Mouse (Mus musculus) ovary, postnatal 10 days (tissue): ENCODE data around the gene Elmod2.
"Not testable (repeated sequence)": the region's sequence is repeated elsewhere in the genome, so short reads cannot be mapped to it uniquely, and the experiment has no call there.

ENCODE experiments used
- DNase-seq: peaks from one replicate; pipeline ENCODE4 v3.0.0; 2022; ENCODE audit warnings: low spot score

The Elmod2 gene

DNA sequence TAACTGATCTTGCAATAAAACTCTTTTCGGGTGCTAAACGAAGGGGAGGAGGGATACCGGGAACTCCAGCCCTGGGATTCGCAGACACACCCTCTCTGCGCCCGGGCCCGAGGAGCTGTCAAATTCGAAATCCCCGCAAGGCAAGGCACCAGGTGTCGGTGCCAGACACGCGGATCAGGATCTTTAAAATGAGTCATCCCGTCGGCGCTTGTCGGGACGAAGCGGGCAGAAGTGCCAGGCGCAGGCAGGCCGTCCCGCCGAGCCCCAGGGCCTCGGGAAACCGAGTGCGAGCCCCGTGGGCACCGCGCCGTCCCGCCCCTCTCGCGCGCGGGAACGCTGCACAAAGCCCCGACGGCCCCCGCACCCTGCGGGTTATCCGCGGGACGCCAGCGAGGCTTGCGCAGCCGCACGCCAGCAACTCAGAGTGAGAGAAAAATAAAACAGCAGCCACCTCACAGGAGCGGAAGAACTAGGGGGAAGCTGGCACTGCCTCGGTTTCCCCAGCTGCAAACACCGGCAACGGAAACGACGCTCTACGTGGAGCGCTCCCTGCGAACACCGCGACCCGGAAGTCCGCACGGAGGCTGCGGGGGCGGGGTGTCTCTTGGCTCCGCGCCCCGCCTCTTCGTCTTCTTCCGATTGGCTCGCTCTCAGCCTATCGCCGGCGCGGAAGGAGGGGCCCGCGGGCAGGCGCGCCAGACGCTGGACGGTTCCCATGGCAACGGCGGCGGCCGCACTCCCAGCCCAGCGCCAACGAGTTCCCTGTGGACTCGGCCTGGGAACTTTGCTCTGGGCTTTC, at the start of gene Elmod2:
Gene Elmod2 (minus strand): TSS at position 588 of the 799 bp plus-strand sequence.
- DNase-seq, result peak; percentile 93

DNA sequence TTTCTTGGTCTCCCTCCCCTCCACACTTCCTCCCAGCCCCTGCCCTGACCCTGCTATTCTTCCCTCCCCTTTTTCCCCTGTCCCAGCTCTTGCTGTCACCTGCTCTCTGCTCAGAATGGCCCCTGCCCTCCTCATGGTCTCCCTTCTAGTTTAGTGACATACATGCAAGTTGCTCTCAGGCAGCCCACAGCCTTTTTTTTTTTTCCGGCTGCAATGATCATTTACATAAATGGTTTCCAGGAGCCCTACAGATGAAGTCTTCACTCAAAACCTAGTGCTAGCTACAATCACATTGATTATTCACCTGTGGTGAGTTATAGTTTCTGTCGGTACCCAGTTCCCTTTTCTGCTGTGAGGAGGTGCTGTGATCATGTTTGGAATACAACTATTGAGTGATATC, 48.7 kb upstream of the Elmod2 start:
- no peak for DNase-seq

DNA sequence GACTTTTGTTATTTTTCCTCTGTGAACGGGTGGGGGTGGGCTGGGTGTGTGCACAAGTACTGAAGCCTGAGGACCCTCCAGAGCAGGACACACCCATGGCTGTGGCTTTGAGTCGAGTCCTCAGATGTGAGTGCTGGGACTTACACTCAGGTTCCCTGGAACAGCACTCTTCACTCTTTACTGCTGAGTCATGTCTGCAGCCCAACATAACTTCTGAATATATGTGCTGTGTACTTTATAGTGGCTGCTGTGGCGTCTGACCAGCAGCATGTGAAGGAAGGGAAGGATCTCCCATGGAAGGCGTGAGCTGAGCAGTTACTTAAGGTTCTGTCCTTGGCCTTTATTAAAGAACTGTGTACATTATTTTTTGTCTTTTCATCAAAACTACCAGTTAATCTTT, 47.9 kb upstream of the Elmod2 start:
- DNase-seq, result no peak

DNA sequence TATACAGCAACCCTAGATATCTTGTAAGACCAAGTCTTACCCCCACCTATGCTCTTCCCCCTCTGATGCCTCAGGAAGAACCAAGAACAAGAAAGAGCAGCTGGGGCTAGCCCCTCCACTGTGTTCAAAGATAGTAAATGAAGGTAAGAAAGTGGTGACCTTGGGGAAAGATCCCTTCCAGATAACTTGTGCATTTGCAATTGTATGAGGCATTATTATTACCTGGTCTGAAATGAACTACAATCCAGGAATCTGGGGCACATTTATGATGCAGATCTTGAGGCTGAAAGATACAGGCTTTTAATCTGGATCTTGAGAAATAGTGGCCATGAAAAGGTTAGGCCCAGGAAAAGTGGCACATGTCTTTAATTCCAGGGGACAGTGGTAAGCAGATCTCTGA, 44.9 kb upstream of the Elmod2 start:
- DNase-seq, result no peak

DNA sequence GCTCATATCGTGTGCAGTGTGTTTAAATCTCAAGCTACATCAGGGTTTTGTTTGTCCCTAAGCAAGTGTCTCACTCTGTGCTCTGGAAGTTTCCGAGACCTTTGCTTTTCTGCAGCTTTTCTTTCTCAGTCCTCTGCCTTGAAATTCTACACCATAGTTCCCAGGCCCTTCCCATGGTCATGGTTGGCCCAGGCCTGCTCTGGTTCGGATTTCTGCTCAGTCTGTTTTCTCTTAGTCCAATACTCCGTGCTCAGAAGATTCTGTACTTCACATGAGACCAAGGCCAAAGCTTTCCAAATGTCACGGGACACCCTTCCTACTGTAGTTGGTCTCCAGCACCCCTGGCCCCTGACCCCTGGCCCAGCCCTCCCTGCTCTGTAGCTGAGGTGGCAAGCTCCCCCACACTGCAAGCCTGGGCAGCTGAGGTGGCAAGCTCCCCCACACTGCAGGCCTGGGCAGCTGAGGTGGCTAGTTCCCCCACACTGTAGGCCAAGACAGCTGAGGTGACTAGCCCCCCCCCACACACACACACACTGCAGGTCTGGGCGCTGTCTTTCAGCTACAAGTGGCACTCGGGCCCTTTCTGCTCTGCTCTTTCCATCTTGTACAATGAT, 31.0 kb upstream of the Elmod2 start:
- no peak for DNase-seq

DNA sequence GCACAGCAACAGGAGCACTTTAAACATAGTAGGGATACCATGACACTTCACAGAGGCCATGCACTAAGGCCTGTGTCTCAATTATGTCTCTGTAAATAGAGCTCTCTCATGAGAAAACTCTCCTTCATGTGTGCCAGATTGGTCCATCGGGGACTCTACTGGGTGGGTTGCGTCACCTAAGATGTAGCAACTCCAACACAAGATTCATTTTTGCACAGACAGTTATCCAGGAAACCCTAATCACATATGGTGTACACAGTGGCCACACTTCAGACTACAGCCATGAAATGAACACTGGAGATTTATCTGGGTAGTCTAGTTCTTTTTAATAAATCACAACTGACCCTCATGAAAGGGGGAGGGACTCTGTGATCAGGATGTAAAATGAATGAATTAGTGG, 19.0 kb upstream of the Elmod2 start:
- DNase-seq, result no peak

DNA sequence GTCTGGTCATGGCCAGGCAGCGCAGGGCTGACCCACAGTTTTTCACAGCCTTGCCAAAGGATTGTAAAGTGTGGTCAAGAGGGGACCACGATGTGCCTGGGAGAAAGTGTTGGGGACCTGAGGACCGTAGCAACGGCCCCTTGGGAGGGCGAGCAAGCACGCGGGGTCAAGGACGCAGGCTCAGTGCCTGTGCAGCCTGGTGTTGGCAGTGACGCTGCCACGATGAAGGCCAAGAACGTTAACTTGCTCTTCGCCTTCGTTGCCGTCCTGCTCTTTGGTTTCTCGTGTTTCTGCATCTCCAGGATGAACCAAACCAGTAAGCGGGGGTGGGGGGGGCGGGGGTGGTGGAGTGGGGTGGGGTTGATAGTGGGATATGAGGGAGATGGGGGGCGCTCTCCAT, 16.0 kb upstream of the Elmod2 start, which contains the start of gene Mgat4d:
Gene Mgat4d (plus strand): TSS at position 209 of the 400 bp plus-strand sequence.
- DNase-seq, result no peak

DNA sequence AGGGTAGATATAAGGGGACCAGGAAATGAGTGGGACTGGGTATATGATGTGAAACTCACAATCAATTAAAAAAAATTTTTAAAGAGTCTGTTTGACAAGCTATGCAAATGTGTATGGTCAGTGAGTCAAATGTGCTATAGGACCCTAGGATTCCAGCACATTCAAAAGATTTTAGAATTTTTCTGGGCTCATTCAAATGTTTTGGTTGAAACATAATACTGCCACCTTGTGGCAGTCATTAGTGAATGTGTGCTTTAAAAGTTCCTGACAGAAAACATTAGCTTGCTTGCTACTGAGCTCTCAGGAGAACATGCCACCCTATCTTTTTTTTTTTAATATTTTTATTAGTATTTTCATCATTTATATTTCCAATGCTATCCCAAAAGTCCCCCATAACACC, 10.4 kb upstream of the Elmod2 start:
- no peak for DNase-seq

DNA sequence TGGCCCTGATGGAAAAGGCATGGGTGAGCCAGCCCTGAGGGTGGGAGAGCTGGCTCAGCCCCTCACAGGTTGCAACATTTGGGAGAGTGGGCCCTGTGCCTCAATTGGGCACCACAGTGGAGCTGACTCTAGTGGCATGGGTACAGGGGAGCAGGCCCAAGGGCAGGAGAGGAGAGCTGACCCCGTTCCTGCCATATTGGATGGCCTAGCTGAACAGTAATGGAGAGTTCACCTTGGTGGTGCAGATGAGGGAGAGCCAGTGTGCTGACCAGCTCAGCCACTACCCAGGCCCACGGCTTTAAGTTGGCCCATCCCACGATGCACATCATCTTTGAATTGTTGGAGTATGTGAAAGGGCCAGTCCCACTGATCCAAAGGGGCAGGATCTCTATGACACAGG, 9.8 kb upstream of the Elmod2 start:
- DNase-seq, result no peak

DNA sequence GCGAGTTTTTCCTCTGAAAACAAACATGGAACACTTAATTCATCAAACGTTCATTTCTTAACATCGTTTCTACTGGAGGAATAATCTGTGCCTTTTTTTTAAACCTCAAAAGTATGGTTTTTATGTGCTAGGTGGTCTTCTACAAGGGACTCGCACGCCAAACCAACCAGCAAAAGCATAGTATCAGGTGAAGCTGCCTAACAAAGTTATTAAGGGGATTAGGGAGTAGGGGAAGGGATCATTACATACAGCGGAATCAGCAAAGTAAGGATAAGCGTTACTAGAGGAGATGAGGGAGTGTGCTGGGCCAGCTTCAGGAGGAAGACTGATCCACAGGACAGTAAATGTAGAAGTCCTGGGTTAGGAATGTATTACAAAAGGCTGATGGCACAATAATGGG, 578 bp upstream of the Elmod2 start:
- DNase-seq, result no peak

DNA sequence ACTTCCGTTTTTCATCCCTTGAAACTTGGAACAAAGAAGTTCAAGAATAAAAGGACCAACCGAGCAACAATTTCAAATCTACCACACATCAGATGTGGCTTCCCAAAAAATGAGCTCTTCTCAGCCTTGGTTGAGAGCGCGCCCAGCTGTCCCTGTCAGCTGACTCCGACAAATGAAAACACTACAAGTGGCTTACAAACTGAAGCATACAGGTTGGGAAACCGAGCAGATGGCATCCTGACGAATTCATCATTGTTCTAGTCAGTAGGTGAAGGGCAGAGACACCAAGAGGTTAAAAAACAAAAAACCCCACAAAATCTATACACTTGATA, 753 bp downstream of the Elmod2 start:
- no peak for DNase-seq

DNA sequence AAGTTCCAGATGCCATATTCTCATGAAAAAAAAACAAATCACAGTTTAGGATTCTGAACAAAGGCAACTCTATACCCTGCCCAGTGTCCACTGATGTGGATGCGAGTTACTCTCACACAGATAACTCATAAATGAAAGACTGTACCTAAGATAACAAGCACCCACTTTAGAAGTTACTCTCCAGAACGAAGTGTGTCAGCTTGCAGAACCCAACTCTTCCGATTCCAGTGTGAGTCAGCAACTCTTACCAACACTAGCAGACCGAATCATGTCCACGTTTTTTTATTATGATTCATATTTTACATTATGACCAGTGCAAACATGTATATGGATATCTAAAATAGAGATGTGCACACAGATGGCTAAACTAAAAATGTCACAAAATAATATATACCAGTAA, 4.4 kb downstream of the Elmod2 start:
- no peak for DNase-seq

DNA sequence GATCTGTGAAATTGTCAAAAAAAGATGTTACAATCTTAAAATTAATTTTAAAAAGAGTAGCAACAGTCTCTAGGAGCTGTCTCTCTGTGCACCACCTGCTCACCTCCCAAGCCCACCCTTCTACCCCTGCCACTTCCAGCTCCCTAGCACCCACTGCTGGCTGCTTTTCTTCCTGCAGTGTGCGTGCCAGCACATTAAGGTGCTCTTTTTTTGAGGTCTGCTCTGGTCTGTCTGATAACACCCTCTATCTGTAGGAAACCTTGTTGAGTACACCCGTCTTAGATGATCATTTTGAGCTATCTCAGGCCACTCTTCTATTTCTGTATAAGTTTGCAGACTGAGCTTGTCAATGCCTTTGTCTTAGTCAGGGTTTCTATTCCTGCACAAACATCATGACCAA, 9.2 kb downstream of the Elmod2 start:
- no peak for DNase-seq

DNA sequence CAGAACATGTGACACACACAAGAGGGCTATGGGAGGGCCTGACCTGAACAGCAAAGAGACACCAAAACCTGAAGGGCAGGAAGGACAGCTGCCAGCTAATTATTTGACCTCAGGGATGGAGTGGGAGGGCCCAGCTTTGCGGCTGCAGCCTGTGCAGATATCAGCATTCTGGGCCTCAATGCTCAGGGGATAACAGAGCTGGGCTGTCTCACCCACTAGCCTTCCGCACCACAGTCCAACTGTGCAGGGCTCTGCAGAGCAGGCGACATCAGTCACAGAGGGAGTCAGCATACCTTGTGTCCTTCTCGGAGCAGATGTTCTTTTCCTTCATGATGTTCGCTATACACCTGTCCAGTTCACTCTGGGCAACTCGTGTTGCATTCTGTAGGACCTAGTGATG, 9.9 kb downstream of the Elmod2 start:
- no peak for DNase-seq

DNA sequence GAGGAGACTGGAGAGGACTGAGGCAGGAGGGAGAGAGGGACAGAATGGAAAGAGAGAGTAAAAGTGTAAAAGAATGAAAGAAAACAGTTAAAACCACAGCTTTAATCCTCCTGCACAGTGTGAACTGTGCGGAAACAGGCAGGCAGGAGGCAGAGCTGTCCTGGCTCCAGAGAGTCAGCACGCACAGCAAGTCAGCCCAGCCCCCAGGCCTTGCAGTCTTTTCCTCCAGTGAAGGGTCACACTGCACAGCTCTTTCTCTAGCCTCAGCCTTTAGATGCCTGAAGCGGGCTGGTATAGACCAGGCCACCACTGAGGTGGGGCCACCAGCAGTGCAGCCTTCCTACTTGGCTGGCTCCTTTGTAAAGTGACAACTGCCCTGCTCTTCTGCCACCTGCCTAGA, 11.7 kb downstream of the Elmod2 start:
- no peak for DNase-seq

DNA sequence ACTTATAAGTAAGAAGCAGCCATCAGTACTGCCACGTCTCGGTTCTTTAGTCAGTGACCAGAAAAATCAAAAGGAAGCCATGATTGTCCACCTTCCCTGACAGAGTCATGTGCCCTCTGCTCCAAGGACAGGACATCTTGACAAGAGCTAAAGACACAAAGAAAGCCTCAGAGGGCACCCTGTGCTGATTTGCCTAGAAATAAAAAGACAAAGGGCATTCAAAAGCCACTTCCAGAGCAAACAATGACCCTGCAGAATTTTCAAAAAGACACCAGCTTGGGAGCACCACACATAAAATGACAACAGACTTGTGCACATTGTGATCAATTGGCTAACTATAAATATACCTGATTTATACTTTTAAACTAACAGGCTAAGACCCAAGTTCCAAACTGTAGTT, 16.6 kb downstream of the Elmod2 start:
- no peak for DNase-seq

DNA sequence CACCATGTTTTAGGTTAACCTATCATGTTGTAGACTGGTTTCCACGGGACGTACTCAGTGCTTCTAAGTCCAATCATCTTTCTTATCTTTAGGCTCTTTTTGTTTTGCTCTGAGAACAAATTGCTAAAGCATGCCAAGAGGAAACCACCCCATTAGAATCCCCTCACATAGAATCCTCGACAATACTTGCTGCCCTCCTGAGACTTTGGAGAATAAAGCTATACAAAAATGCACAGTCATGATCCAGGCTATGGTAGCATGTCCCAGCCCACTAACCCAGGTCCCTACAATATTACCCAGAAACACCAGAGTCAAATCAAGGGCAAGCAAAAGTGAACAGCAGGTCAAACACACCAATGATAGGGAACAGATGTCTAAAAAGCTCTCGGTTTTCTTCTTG, 17.2 kb downstream of the Elmod2 start:
- not testable (repeated sequence) for DNase-seq

DNA sequence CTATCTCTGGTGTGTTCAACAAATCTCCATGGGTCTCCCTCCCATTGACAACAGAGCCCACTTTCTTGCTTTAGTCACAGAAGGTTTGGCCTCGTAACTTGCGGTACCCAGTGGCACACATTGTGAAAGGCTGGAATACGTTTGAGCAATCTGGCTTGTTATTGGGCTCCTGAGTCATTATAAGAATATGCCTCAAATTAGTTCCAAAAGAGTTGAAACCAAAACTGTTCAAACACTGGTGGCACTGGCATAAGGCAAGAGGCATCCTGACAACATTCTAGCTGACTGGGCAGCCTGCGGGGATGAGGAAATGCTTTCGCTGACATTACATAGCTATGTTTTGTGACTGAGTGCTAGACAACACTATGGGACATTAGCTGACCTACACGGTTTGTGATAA, 22.4 kb downstream of the Elmod2 start:
- DNase-seq, result no peak

DNA sequence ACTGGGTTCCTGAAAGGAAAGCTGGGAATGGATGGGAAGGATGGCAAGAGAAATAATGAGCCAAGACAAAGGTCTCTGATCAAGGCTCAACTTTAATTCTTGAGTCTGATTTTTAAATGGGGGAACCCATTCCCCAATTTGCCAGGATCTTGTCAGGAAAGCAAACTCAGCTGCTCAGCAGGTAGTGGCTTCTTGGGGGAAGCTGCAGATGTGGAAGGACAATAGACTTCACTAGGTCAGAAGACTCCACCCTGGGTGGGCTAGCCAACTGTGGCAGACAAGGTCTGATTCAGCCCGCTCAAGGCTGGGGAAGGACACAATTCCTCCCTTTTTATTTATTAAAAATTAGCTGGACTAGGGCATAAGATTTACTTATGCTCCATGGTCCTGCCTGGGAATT, 27.3 kb downstream of the Elmod2 start:
- DNase-seq, result no peak

DNA sequence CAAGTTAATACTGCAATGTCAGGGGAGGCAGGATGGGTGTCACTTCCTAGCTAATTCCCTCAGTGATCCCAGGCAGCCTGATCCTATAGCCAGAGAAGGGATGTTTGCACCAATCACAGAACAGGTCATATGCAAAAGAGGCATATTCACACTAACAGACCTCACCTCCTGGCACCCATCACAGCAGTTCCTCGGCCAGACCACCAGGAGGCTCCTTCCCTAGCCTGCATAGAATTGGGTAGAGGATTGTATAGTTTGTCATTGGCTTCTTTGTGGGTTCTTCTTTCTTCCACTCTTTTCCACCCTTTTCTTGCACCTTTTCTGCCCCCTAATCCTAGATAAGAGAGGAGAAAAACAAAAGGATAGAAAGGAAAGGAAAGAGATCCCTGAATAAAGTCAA, 32.2 kb downstream of the Elmod2 start:
- DNase-seq, result no peak

DNA sequence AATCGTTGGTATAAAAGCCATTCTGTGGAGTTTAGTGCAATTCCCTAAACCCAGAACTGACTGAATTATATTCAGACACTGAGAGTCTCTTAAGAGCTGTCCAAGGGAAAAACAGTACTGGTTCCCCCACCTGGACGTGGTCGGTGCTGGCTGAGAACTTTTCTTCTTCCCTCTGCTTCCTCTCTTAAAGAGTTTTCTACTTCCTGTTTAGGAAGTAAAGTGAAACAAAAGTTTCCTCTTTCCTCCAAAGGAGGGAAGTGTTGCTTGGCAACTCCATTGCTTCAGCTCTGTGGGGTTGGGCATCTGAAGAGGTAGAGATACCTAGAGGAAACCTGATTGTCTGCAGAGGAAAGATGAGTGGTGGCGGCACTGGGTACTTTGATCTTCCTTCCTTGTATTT, 34.9 kb downstream of the Elmod2 start:
- DNase-seq, result no peak

DNA sequence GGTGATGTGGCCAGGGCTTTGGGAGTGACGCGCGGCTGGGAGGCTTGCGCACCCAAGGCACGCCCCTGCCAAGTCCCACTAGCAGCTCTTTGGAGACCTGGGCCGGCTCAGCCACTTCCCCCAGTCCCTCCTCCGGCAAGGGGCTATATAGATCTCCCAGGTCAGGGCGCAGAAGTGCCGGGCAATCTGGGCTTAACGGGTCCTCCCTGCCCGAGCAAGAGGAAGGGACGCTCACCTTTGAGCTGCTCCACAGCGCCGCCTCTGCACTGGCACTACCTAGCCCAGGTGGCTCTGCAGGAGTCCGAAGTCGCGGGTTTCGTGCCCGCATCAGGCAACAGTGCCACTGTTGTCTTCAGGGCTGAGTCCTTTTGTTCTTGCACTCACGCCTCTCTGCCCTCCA, 42.1 kb downstream of the Elmod2 start, which contains the start of gene Ucp1:
Gene Ucp1 (plus strand): TSS at position 177 of the 400 bp plus-strand sequence.
- DNase-seq, result no peak

DNA sequence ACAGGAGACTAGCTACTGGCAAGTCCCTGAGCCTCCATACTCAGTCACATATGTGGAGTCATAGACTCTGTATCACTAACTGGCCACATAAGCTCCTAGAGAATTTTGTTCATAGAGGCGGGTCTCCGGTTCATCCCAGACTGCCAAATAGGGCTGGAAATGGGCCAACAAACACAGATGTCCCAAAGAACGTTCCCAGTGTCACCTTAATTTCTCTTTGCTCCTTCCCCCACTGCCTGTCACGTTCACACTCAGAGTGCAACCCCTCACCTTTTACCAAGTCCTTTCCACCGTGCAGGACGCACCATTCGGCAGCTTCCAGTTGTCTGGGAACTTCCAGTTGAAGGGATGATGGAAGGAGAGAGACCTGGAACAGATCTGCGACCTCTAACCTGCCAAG, 46.9 kb downstream of the Elmod2 start:
- no peak for DNase-seq

DNA sequence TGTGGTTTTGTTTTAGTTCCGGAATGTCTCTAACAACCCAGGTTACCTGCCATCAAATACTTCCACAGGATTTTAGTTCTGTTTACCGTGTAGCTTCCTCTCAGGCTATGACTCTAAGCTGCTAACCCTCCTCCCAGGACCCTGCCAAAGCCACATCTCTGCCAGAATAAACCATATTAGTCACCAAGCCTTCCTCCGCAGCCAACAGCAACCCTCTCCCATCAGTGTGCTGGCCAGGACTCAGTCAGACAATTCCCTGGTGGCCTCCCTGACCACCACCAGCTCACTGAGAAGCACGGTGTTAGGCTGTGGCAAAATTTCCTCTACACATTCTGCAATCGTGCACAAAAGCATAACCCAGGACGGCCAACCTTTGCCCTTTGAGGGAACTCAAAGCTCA, 53.9 kb downstream of the Elmod2 start:
- DNase-seq, result no peak
